Mouse (Mus musculus): Measurements from ENCODE around the gene Olfr1065. TPM values are rescaled to one million over a fixed set of nuclear protein-coding genes. Genes with fewer than 3 reads are reported as not detected.
"Not testable (repeated sequence)": the region's sequence is repeated elsewhere in the genome, so short reads cannot be mapped to it uniquely, and the experiment has no call there.

Olfr1065 gene
- 0.09 and 0.29 TPM in 2 replicates for polyA plus RNA-seq (2015; fragmentation: Nextera tagmentation; extraction: Ambion mirVana)

GRCm38 (mm10) chr2:86450491-86450890, at the start of gene Olfr1065:
Olfr1065 (minus strand) TSS chr2:86450591.
- not testable (repeated sequence) for H3K9me3 ChIP-seq (replicated peaks); H3K27ac ChIP-seq (replicated peaks); H3K9ac ChIP-seq; H3K4me2 ChIP-seq (replicated peaks); H3K27me3 ChIP-seq; H3K36me3 ChIP-seq; H3K4me1 ChIP-seq; H3K4me3 ChIP-seq (replicated peaks); ATAC-seq (ENCODE audit: insufficient number of reproducible peaks, low FRiP score, low TSS enrichment, low read depth)
- 75% methylated on average over 1 of the region's 1 CpGs for WGBS

DNA sequence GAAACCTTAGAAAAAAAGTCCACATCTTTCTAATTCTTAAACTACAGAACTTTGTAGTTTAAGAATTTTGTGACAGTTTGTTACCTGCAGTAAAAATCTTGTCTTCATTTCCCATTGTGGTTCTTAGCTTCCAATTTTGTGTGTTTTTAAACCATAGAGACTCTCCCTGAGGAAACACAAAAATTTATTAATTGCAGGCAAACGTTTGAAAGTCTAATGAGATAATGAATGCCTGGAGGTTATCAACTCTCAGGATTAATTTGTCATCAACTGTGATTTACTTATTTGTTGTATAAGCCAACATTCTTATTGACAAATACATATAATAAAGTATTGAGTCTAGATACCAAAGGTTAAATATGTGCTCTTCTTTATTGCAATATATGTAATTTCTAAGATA, 36.9 kb upstream of the Olfr1065 start, which contains the start of gene Olfr228:
TSS of gene Olfr228 (minus strand) at position 101 of the 400 bp plus-strand sequence.
- no peak for ATAC-seq (ENCODE audit: insufficient number of reproducible peaks, low FRiP score, low TSS enrichment, low read depth)
- 22% methylated on average over 1 of the region's 1 CpGs for WGBS
- no peak within 1 kb of the TSS for H3K4me3 ChIP-seq (replicated peaks)
- no peaks in the 10 kb centered on the region for H3K27me3 ChIP-seq
- H3K4me1 ChIP-seq = no peaks in the 10 kb centered on the region
- no peak within 1 kb of the TSS for H3K4me2 ChIP-seq (replicated peaks)
- no peaks in the 10 kb centered on the region for H3K36me3 ChIP-seq
- no peak within 1 kb of the TSS for H3K27ac ChIP-seq (replicated peaks)
- H3K9ac ChIP-seq = no peak within 1 kb of the TSS
- H3K9me3 ChIP-seq (replicated peaks) = no peaks in the 10 kb centered on the region

- Histone ChIP-seq H3K4me2 (replicated peaks) (0 out of 2 replicates have a peak overlapping the region, but pooled peaks have one; percentile 28), H3K27me3 (no peaks in the 10 kb centered on the region), H3K36me3 (no peaks in the 10 kb centered on the region), H3K9ac (no peak overlapping the region), H3K9me3 (replicated peaks) (no peaks in the 10 kb centered on the region), H3K4me3 (replicated peaks) (no peak overlapping the region), H3K4me1 (no peaks in the 10 kb centered on the region), H3K27ac (replicated peaks) (no peak overlapping the region)
- 24% methylated on average over 10 of the region's 10 CpGs for WGBS
- no peak for ATAC-seq (ENCODE audit: insufficient number of reproducible peaks, low FRiP score, low TSS enrichment, low read depth)
Observed at GRCm38 (mm10) chr2:86464442-86465109, 14.2 kb upstream of the Olfr1065 start.

- H3K36me3 ChIP-seq = no peaks in the 10 kb centered on the region
- no peaks in the 10 kb centered on the region for H3K27me3 ChIP-seq
- no peak overlapping the region for H3K4me3 ChIP-seq (replicated peaks)
- no peaks in the 10 kb centered on the region for H3K9me3 ChIP-seq (replicated peaks)
- no peak overlapping the region for H3K27ac ChIP-seq (replicated peaks)
- H3K4me1 ChIP-seq = no peaks in the 10 kb centered on the region
- 85% methylated on average over 1 of the region's 1 CpGs for WGBS
- H3K4me2 ChIP-seq (replicated peaks) = no peak overlapping the region
- no peak for ATAC-seq (ENCODE audit: insufficient number of reproducible peaks, low FRiP score, low TSS enrichment, low read depth)
- H3K9ac ChIP-seq = no peak overlapping the region
Observed at GRCm38 (mm10) chr2:86460434-86460833, 10.0 kb upstream of the Olfr1065 start.

DNA sequence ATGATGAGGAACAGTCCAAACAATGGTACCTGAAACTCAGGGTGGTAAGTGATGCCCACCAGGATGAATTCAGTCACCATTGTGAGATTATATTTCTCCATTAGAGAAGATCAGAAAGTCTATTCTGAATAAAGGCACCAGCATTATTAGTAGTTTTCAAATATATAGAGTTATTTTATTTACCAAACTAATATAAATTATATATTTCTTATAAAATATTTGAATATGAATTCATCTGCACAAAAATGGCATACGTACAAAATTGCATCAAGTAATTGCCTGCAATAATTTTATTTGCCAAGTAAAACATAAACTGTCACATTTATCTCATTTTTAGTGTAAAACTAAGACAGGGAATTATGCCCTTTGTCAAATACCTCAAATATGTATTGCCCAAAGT, 5.8 kb upstream of the Olfr1065 start, which contains the start of gene Olfr1066:
TSS of gene Olfr1066 (minus strand) at position 101 of the 400 bp plus-strand sequence.
- 85% methylated on average over 1 of the region's 1 CpGs for WGBS
- no peak within 1 kb of the TSS for H3K4me2 ChIP-seq (replicated peaks)

DNA sequence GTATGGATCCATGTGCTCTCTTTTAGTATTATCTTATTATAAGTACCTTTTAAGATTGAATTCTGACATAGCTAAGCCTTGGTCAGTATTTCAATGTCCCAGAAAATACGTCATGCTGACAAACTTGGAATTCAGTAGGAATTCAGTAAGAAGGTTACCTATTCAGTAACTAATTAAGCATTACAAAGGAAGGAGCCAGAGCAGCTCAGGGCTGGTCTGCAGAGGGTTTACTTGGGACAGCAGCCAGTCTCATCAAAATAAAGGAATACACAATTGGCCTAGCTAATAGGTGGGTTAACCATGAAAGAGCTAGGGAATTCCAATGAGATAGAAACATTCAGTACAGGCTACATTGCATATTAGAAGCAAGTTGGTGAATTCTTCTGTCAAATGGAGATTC, 8.3 kb downstream of the Olfr1065 start:
- not testable (repeated sequence) for H3K27me3 ChIP-seq, H3K36me3 ChIP-seq

More for the DNA sequence above, 5.8 kb upstream of the Olfr1065 start, which contains the start of gene Olfr1066:
- H3K36me3 ChIP-seq = no peaks in the 10 kb centered on the region
- H3K27ac ChIP-seq (replicated peaks) = no peak within 1 kb of the TSS
- H3K4me1 ChIP-seq = no peaks in the 10 kb centered on the region
- H3K9me3 ChIP-seq (replicated peaks) = no peaks in the 10 kb centered on the region
- no peaks in the 10 kb centered on the region for H3K27me3 ChIP-seq
- no peak for ATAC-seq (ENCODE audit: insufficient number of reproducible peaks, low FRiP score, low TSS enrichment, low read depth)
- no peak within 1 kb of the TSS for H3K4me3 ChIP-seq (replicated peaks)
- H3K9ac ChIP-seq = no peak within 1 kb of the TSS

DNA sequence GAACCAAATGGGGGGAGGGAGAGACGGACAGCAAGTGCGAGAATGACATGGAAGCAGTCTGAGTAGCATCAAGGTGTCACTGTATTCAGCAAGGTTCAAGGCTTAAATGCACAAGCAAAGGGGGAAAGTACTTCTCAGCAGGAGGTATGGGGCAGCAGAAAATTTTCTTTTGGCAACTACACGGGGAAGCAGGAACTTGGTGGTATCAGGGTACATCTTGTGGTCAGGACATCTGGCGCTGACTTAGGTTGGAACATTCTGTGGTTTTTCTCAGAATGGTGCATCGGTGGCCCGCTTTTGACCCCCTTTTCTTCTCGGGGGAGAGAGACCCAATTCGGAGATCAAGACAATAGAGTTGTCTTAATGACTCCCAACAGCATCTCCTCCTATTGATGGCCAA, 21.9 kb downstream of the Olfr1065 start:
- not testable (repeated sequence) for H3K9me3 ChIP-seq (replicated peaks); ATAC-seq (ENCODE audit: insufficient number of reproducible peaks, low FRiP score, low TSS enrichment, low read depth)
- 75% methylated on average over 8 of the region's 8 CpGs for WGBS

More for the DNA sequence above, 8.3 kb downstream of the Olfr1065 start:
- H3K4me1 ChIP-seq; H3K27ac ChIP-seq (replicated peaks); H3K9me3 ChIP-seq (replicated peaks); H3K9ac ChIP-seq; H3K4me2 ChIP-seq (replicated peaks); H3K4me3 ChIP-seq (replicated peaks); ATAC-seq (ENCODE audit: insufficient number of reproducible peaks, low FRiP score, low TSS enrichment, low read depth): not testable (repeated sequence)
- WGBS = 69% methylated on average over 1 of the region's 1 CpGs

DNA sequence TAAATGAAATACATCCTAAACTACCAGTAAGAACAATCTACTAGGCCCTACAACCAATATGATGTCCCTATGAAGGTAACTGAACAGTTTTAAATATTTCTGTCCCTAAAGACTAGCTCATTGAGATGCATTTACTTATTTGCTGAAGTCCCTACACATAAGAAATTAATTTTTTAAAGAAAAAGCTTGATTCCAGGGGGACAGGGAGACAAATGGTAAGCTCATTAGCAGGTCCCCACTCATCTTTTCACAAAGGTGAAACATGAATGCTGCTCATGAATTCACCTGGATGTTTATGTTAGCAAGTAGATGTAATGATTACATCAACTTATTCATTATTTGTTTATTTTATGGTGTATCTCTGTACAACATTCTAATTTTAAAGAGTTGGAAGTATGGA, 23.7 kb downstream of the Olfr1065 start, which contains the start of gene Olfr1062:
TSS of gene Olfr1062 (minus strand) at position 101 of the 400 bp plus-strand sequence.
- H3K27me3 ChIP-seq; H3K4me3 ChIP-seq (replicated peaks); H3K27ac ChIP-seq (replicated peaks); H3K4me1 ChIP-seq; H3K9me3 ChIP-seq (replicated peaks); H3K4me2 ChIP-seq (replicated peaks); ATAC-seq (ENCODE audit: insufficient number of reproducible peaks, low FRiP score, low TSS enrichment, low read depth); H3K36me3 ChIP-seq; H3K9ac ChIP-seq: not testable (repeated sequence)

More for the DNA sequence above, 21.9 kb downstream of the Olfr1065 start:
- H3K4me2 ChIP-seq (replicated peaks); H3K36me3 ChIP-seq; H3K27me3 ChIP-seq; H3K27ac ChIP-seq (replicated peaks); H3K9ac ChIP-seq; H3K4me1 ChIP-seq; H3K4me3 ChIP-seq (replicated peaks): not testable (repeated sequence)

DNA sequence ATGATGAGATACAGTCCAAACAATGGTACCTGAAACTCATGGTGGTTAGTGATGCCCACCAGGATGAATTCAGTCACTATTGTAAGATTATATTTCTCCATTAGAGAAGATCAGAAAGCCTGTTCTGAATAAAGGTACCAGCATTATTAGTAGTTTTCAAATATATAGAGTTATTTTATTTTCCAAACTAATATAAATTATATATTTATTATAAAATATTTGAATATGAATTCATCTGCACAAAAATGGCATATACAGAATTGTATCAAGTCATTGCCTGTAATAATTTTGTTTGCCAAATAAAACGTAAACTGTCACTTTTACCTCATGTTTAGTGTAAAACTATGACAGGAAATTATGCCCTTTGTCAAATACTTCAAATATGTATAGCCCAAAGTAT, 36.4 kb downstream of the Olfr1065 start, which contains the start of gene Olfr1061:
TSS of gene Olfr1061 (minus strand) at position 101 of the 400 bp plus-strand sequence.
- no peak for ATAC-seq (ENCODE audit: insufficient number of reproducible peaks, low FRiP score, low TSS enrichment, low read depth)
- Histone ChIP-seq H3K9me3 (replicated peaks) (no peaks in the 10 kb centered on the region), H3K27ac (replicated peaks) (no peak within 1 kb of the TSS), H3K9ac (no peak within 1 kb of the TSS), H3K27me3 (no peaks in the 10 kb centered on the region), H3K36me3 (no peaks in the 10 kb centered on the region), H3K4me3 (replicated peaks) (no peak within 1 kb of the TSS), H3K4me1 (no peaks in the 10 kb centered on the region), H3K4me2 (replicated peaks) (no peak within 1 kb of the TSS)
- WGBS = 77% methylated on average over 1 of the region's 1 CpGs

DNA sequence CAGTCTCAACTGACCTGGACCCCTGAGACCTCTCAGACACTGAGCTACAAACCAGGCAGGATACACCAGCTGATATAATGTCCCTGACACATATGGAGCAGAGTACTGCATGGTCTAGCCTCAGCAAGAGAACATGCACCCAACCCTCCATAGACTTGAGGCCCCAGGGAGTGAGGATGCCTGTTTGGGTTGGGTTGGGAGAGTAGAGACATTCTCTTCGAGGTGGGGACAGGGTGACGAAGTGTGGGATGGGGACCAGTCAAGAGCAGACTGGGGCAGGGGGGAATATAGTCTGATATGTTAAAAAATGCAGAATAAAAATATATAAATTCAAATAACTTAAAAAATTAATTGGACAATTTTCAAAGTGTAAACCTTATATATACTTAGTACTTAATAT, 55.3 kb downstream of the Olfr1065 start:
- no peak overlapping the region for H3K9ac ChIP-seq
- H3K36me3 ChIP-seq = no peaks in the 10 kb centered on the region
- no peaks in the 10 kb centered on the region for H3K4me1 ChIP-seq
- no peaks in the 10 kb centered on the region for H3K27me3 ChIP-seq
- no peak overlapping the region for H3K27ac ChIP-seq (replicated peaks)
- WGBS = 88% methylated on average over 2 of the region's 2 CpGs
- H3K4me2 ChIP-seq (replicated peaks) = no peak overlapping the region
- ATAC-seq (ENCODE audit: insufficient number of reproducible peaks, low FRiP score, low TSS enrichment, low read depth) = no peak
- no peaks in the 10 kb centered on the region for H3K9me3 ChIP-seq (replicated peaks)
- no peak overlapping the region for H3K4me3 ChIP-seq (replicated peaks)
